8 mouse cellular contexts compared by ENCODE assay signal in genomic region chr16:8540859-8541314, GRCm38 (mm10). TPM values are rescaled to one million over a fixed set of nuclear protein-coding genes. Genes with fewer than 3 reads are reported as not detected.
A peak's percentile ranks its signal among the peaks of the same experiment; 100 is the strongest.
DNase-seq lines count a peak whose midpoint lies in the region; ATAC-seq lines count a peak whose summit lies in the region.

No protein-coding gene starts in this region.

- no peaks in the 10 kb centered on the region for H3K36me3 ChIP-seq in forebrain, embryonic 13.5 days (ENCODE audit: poor library complexity, severe bottlenecking)
- no peaks in the 10 kb centered on the region for H3K36me3 ChIP-seq in heart, embryonic 15.5 days
- H3K36me3 ChIP-seq in stomach, embryonic 16.5 days (ENCODE audit: control insufficient read depth, insufficient read depth, low read length), result no peaks in the 10 kb centered on the region

- H3K27ac ChIP-seq in forebrain, embryonic 13.5 days, result peak overlapping the region; percentile 88
- H3K27ac ChIP-seq in heart, embryonic 15.5 days, result peak overlapping the region; percentile 75
- no peak overlapping the region for H3K27ac ChIP-seq in stomach, embryonic 16.5 days (ENCODE audit: low read length)

- ATAC-seq in forebrain, embryonic 13.5 days, result peak; percentile 78
- peak; percentile 61 for ATAC-seq in heart, embryonic 15.5 days (replicated peaks; ENCODE audit: insufficient number of reproducible peaks, insufficient read depth, low FRiP score, low read depth)
- peak; percentile 58; the same call in 1 of the 2 replicates for ATAC-seq in stomach, embryonic 16.5 days (ENCODE audit: insufficient read depth, low FRiP score)

- H3K4me3 ChIP-seq in forebrain, embryonic 13.5 days, result no peak overlapping the region
- no peak overlapping the region for H3K4me3 ChIP-seq in heart, embryonic 15.5 days
- H3K4me3 ChIP-seq in stomach, embryonic 16.5 days (replicated peaks; ENCODE audit: low read length), result no peak overlapping the region

- H3K9ac ChIP-seq in forebrain, embryonic 13.5 days, result peak overlapping the region; percentile 43
- H3K9ac ChIP-seq in heart, embryonic 15.5 days, result no peak overlapping the region
- no peak overlapping the region for H3K9ac ChIP-seq in stomach, embryonic 16.5 days (ENCODE audit: low read length)

- H3K9me3 ChIP-seq in forebrain, embryonic 13.5 days (replicated peaks), result no peaks in the 10 kb centered on the region
- H3K9me3 ChIP-seq in heart, embryonic 15.5 days (replicated peaks), result no peaks in the 10 kb centered on the region
- no peaks in the 10 kb centered on the region for H3K9me3 ChIP-seq in stomach, embryonic 16.5 days (replicated peaks; ENCODE audit: control insufficient read depth, low read length)

- H3K27me3 ChIP-seq in forebrain, embryonic 13.5 days, result no peaks in the 10 kb centered on the region; the same call in 1 of the 2 replicates
- H3K27me3 ChIP-seq in heart, embryonic 15.5 days, result no peaks in the 10 kb centered on the region
- H3K27me3 ChIP-seq in stomach, embryonic 16.5 days (ENCODE audit: control insufficient read depth, insufficient read depth, low read length), result no peaks in the 10 kb centered on the region

- peak overlapping the region; percentile 42 for H3K4me2 ChIP-seq in forebrain, embryonic 13.5 days
- H3K4me2 ChIP-seq in heart, embryonic 15.5 days, result peak overlapping the region; percentile 30
- H3K4me2 ChIP-seq in stomach, embryonic 16.5 days (ENCODE audit: low read depth, low read length), result no peak overlapping the region

- peaks cover 40% of the 10 kb centered on the region for H3K4me1 ChIP-seq in forebrain, embryonic 13.5 days
- peaks cover 20% of the 10 kb centered on the region for H3K4me1 ChIP-seq in heart, embryonic 15.5 days (replicated peaks)
- 0 out of 2 replicates have a peak, but pooled peaks cover 5% of the 10 kb centered on the region for H3K4me1 ChIP-seq in stomach, embryonic 16.5 days (ENCODE audit: control insufficient read depth, insufficient read depth, low read length)

- 34% methylated on average over 3 of the region's 3 CpGs for WGBS in forebrain, embryonic 13.5 days
- 20% methylated on average over 3 of the region's 3 CpGs for WGBS in heart, embryonic 15.5 days
- 52% methylated on average over 3 of the region's 3 CpGs for WGBS in stomach, embryonic 16.5 days

- DNase-seq in layer of hippocampus, adult 11-12 months (ENCODE audit: low spot score), result peak; percentile 83
- DNase-seq in layer of hippocampus, adult 9-10 months (ENCODE audit: low spot score), result no peak
- peak; percentile 78 to 87 for DNase-seq in layer of hippocampus, adult 8-10 months (ENCODE audit: low spot score in 2 of 2)
- peak; percentile 61 to 82 for DNase-seq in lung, postnatal 4 days
- no peak for DNase-seq in spleen, adult 12 weeks (ENCODE audit: low spot score)

RNA-seq across cellular contexts. Expression of gene Abat, which starts 27.7 kb away (rescaled TPM):
- 42.7 and 47.7 TPM in 2 replicates for polyA plus RNA-seq in forebrain, embryonic 13.5 days (2015; fragmentation: Nextera tagmentation; extraction: Ambion mirVana)
- 25.7 and 33.8 TPM in 2 replicates for polyA plus RNA-seq in heart, embryonic 15.5 days (2015; fragmentation: Nextera tagmentation; extraction: Ambion mirVana)
- total RNA-seq in layer of hippocampus, adult 8-10 months (2022), result 100 to 1,000 TPM; 127 to 163 (median 143) TPM
- polyA plus RNA-seq in stomach, embryonic 16.5 days (2015; fragmentation: Nextera tagmentation; extraction: Ambion mirVana), result 24.5 and 29.8 TPM in 2 replicates

Comparison
In these comparisons a context has a peak if more than half of its experiments do, and no peak if none do; other contexts are left out.
1. DNase-seq: peak in layer of hippocampus, adult 11-12 months (single experiment), layer of hippocampus, adult 8-10 months (2 of 2) and lung, postnatal 4 days (2 of 2); none in layer of hippocampus, adult 9-10 months (single experiment) and spleen, adult 12 weeks (single experiment).
2. Peak in every context shown above with its lines, with median percentiles within 50 percentile points of each other: ATAC-seq.